Mouse (Mus musculus) R1 (cell line): ENCODE measurements around the gene Cct3.
"Not testable (repeated sequence)": the region's sequence is repeated elsewhere in the genome, so short reads cannot be mapped to it uniquely, and the experiment has no call there.

Experiments
- DNase-seq: peaks from one replicate; pipeline ENCODE4 v3.0.0-alpha.2; 2018; ENCODE audit warnings: low read depth, low spot score

The Cct3 gene

DNA sequence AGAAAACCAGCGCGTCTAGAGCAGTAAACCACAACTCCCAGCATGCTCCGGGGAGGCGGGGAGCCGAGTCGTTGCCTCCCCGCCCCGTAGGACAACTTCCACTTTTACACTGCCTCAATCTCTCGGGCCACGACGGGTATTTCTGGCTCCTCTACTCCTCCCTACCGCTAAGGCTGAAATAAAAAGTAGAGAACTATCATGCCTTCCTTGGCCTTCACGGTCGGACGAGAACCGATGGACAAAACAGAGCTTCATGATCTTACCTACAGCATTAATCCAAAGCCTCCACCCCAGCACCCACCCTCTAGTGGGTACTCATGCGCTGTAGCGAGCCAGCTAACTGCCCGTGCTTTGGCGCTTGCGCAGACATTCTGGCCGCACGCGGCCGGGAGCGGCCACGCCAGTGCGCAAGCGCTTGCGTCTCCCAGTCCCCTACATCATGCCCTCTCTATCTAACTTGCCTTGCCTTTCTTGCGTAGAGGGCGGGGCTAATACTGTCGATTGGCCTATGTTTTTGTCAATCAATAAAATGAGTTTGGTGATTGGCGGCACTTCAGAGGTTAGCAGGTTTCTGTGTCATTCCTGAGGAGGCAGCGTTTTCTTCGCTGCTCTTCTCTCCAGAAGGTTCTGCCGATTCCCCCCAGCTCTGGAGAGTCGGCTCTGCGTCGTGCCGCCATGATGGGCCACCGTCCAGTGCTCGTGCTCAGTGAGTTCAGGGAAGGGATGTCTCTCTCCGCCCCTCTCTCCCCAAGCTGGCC, at the start of gene Cct3, which contains the start of gene Tsacc:
Cct3 (plus strand) TSS at position 556 of the 758 bp plus-strand sequence.
Tsacc (minus strand) TSS at position 439 of the 758 bp plus-strand sequence.
- DNase-seq: peak; percentile 100

DNA sequence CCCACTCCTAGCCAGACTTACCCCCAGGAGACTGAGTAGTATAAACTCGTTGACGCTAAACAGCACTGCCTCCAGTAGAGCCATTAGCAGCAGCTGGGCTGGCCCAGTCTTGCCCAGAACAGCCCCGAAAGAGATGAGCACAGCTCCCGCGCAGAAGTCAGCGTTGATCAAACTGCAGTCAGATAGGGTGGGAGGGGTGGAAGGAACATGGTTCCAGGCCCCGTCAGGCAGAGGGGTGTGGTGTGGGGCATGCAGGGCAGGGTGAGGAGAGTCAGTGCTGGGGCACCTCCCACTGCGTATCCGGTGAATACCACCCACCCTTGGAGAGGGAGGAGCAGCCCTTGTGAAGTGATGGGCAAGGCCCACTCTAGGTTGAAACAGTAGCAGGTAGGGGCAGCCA, 49.2 kb upstream of the Cct3 start:
- peak; percentile 71 for DNase-seq

DNA sequence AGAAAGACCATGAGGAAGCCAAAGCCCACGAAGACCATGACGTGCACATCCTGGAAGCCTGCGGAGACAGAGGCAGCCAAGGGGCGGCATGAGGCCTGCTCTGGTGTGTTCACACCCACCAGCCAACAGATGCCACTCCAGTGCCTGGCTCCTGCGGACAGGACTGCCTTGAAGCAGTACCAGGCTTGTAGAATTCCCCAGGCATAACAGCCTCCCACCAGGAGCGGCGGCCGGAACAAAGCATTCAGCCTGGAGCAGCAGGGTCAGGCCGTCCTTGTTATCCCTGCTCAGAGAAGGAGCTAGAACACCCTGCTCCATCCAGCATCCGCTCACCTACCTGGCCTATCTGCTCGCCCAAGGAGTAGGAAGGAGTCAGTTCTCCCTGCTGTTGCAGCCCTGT, 48.5 kb upstream of the Cct3 start:
- DNase-seq: no peak

DNA sequence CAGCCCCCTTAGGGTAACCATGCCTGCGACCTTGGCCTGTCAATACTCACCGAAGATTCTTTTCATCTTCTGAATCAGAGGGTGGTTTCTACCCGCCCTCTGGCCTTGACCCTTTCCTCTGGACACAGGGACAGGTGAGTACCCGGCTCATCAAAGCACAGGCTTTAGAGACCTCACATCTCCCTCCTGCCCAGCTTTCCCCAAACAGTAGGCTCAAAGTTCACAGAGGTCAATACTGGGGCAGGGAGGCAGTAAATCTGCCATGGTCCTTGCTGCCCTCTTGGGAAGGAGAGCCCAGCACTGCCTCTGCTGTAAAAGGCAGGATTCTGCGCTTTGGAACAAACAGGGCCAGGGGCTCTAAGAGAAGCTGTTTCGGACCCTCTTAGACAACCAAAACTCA, 44.2 kb upstream of the Cct3 start:
- no peak for DNase-seq

DNA sequence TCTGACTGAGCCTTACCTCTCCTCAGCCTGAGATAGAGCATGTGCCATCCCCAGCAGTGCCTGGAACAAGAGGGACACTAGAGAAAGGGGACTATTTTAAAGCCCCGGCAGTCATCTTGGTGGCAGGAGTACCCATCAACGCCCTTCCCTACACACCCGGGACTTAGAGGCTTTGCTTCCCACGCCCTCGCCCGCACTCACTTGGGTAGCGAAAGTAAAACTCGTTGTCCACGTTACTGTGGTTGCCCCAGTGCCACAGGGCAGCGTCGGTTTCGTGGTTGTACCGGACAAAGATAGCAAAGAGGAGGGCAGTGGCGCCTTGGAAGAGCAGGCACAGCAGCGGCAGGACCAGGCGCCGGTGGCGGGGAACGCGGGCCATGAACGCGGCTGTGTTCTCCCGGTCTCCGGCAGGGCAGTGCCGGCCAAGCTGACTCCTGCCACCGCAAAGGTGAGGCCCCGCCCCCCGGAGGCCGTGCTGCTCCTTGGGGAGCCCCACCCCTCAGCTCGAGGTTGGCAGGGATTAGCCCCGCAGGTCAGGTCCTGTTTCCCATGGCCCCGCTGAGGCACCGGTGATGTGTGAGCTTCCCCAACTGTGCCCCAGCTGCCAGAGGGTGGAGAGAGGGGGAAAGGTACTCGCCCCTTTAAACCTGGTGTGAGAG, 42.5 kb upstream of the Cct3 start, which contains the start of gene Rhbg:
Rhbg (minus strand) TSS at position 442 of the 659 bp plus-strand sequence.
- peak; percentile 60 for DNase-seq

DNA sequence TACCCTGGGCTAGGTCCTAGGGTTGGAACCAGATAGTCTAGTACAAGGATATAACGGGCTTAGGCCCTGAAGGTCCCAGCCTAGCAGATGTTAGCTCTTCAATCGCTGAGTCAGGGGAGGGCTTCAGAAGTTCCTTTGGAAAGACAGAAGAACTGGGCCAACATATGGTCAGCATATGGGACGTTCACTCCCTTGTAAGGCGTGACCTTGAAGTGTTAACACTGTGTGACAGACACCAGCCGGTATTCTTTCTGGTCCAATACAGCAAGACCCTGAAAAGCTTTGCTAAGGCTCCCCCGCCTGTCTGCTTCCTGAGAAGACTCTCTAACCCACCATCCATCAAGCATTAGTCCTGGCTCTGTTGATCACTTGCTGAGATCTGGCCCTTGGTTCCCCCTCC, 41.0 kb upstream of the Cct3 start:
- DNase-seq: no peak

DNA sequence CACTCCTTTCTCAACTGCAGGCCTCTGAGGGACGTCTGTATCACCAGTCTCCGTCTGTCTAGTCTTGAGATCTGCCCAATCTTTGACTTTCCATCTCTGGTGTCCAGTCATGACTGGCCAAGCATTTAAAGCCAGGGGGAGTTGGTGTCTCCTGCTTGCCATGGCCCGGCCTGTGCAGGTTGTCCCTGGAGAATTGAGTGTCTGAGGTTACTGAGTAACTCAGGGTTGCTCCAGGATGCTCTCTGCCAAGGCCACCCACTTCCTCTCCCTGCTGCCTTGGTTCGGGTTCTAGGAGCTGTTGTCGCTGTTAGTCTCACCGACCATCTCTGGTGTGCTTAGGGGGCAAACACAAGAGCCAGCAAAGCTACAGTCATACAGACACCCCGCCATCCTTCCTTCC, 40.5 kb upstream of the Cct3 start:
- DNase-seq: no peak

DNA sequence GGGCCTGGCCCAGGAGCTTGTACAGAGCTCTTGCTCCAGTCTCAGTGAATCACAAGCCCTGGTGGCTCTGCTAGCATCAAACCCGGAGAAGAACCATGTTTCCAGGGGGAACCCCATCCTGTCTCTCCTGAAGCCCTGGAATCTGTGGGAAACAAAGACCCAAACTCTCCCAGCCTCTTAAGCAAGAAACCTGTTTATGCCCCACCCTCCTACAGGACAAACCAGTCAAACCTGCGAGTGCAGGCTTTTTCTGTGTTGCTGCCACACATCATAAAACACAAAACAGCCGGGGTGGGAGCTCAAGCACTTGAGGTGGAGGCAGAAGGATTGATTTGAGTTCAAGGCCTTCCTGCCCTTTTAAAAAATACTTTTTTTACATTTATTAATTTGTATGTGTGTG, 34.6 kb upstream of the Cct3 start:
- DNase-seq: no peak

DNA sequence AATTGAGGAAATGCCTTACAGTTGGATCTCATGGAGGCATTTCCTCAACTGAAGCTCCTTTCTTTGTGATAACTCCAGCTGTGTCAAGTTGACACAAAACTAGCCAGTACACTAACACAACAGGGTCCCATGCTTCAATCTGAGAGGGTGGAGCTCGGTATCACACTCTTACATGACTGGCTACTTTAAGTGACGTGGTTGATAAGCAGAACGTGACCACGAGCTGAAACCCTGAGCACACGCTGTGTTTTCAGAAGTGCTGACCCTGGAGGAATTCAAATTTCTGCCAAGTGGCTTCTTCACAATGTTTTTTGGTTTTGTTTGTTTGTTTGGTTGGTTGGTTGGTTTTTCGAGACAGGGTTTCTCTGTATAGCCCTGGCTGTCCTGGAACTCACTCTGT, 28.9 kb upstream of the Cct3 start:
- DNase-seq: not testable (repeated sequence)

DNA sequence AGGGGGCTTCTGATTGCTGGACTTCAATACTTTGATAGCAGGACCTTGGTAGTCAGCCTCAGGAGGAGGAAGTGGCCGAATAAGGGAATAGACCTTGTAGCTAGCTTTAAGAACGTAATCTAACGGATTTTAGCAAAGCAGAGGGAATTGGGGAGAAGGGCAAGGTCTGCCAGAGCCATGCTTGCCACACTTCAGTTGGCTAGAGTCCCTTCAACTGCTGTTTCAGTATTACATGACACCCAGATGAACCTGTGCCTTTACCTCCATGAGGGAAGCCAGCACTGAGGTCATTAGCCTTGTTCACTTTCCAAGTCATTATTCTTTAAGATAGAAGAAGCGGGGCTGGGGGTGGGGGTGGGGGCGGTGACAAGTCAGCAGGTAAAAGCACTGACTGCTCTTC, 27.9 kb upstream of the Cct3 start:
- DNase-seq: no peak

DNA sequence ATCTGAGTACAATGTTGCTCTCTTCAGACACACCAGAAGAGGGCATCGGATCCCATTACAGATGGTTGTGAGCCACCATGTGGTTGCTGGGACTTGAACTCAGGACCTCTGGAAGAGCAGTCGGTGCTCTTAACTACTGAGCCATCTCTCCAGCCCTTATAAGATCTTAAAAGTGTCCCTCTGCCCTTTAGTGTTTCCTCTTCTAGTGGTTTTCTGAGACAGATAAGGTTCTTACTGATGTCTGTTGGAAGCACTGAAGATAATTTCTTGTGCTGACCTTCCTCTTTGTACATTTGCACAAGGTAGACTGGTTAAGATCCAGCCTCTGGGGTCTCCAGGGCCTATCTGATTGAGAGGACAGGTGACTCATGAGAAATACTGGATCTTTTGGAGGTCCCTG, 25.6 kb upstream of the Cct3 start:
- DNase-seq: not testable (repeated sequence)

DNA sequence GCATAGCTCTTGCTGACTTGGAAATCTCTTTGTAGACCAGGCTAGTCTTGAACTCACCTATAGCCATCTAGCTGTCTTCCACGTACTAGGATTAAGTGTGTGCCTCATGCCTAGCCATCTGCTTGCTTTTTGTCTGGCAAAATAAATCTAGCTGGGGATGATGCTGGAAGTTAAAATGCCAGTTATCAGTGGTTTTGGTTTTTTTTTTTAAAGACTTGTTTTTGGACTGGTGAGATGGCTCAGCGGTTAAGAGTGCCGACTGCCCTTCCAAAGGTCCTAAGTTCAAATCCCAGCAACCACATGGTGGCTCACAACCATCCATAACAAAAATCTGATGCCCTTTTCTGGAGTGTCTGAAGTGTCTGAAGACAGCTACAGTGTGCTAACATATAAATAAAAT, 25.1 kb upstream of the Cct3 start:
- DNase-seq: no peak

DNA sequence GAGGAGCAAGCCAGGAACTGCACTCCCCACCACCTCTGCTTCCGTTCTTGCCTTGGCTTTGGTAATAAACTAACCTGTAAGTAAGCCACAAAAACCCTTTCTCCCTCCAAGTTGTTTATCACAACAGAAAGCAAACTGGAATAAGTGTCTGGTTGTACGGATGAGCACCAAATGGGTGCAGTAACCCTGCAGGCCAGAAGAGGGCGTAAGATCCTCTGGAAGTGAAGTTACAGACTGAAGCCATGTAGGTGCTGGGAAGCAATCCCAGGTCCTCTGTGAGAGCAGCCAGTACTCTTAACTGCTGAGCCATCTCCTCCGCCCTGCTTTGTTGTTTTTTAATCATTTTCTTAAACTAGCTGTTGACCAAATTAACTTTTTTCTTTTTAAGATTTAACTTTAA, 22.9 kb upstream of the Cct3 start:
- peak; percentile 86 for DNase-seq

DNA sequence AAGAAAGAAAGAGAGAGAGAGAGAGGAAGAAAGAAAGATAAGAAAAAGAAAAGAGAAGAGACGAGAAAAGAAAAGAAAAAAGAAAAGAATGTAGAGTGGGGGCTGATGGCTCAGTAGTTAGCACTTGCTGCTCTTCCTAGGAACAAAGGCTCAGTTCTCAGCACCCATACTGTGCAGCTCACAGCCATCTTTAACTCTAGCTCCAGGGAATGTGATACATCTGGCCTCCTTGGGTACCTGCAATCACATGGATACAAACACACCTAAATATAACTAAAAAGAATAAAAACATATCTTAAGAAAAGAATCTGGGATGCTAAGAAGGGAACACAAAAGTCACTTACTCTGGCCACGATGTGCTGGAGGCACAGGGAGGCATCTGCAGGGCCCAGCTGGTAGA, 20.8 kb upstream of the Cct3 start:
- peak; percentile 75 for DNase-seq

DNA sequence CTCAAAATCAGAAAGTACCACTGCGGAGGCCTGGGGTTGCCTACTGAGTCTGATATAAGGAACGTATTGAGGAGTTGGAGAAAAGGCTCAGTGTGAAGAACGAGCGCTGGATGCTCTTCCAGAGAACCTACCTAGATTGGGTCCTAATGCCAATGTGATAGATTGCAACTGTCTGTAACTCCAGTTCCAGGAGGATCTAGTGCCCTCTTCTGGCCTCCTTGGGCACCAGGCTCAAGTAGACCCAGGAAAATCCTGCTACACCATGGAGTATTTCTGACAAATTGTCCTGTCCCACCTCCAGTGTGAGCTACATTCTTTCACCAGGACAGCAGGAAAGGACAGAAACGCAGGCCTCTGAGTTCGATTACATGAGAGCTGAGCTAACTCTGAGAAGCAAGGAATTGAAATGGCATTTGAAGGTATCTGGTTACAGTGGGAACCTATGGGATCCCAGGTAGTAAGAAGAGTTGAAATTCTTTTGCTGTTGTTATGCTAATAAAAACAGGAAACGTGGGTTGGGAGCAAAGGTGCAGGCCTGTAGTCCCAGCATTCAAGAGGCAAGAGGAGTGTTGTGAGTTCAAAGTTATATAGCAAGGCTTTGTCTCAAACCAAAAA, 20.3 kb upstream of the Cct3 start:
- DNase-seq: peak; percentile 99

DNA sequence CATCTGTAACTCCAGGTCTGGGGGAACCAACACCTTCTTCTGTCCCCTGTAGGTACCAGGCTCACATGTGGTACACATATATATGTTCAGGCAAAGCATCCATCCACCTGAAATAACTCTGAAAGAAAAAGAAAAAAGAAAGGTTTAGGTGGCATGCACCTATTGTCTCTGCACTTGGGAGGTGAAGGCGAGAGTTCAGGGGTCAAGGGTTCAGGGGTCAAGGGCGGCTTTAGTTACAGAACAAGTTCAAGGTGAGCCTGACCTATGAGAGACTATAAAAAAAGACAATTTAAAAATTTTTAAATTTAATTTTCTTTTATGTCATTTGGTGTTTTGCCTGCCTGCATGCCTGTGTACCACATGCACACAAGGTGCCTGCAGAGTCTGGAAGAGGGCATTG, 16.9 kb upstream of the Cct3 start:
- peak; percentile 90 for DNase-seq

DNA sequence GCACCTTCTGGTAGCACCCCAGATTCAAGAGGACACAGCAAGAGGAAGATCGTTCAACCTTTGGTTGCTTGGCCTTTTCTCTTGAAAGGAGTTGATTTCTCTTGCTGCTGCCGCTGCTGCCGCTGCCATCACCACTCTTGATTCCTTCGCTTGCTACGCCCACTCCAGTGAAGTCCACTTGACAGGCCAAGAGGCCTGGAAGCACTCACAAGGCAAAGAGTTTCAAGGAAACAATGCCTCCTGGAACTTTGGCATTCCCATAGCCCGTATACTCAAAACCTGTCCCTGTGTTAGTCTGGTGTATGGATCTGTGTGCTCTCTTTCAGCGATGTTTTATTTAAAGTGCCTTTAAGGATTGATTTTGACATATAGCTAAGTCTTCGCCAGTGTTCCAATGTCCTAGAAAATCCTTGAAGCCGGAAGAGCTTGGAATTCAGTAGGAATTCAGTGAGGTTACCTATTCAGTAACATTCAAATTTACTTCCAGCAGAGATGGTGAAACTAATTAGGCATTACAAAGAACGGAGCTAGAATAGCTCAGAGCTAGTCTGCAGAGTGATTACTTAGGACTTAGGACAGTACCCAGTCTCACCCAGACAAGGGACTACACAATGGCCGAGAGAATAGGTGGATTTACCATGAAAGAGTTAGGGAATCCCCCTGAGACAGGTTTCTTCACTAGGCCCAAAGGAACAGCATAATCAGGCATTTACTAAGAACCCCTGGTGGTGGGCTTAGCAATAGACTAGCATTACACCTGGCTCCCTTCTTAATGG, 15.6 kb upstream of the Cct3 start:
- peak; percentile 99 for DNase-seq

DNA sequence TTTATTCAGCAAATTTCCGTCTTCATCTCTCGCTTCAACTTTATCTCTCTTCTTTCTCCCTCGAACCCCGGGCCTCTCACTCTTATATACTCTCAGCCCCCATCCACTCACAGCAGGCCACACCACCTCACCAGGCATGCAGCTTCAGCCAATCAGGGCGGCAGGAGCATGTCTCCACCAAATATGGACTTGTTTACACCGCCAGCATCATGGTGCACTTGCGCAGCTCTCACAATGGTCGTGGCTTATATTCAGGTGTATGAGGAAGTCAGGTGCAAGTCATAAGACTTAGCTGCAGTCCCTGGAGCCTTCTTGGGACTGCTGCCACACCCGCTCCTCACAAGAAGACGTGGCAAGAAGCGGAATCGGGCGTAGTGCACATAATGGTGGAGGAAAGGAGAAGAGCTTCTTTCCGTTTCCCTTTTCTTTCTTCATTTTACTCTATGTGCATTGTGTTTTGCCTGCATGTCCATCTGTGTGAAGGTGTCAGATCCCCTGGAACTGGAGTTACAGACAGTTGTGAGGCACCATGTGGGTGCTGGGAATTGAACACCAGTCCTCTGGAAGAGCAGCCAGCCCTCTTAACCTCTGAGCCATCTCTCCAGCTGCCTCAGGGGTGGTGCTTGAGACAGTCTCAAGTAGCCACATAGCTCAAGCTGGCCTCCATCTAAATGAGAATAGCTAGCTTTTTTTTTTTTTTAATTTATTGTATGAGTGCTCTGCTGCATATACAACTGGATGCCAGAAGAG, 11.9 kb upstream of the Cct3 start:
- DNase-seq: peak; percentile 76

DNA sequence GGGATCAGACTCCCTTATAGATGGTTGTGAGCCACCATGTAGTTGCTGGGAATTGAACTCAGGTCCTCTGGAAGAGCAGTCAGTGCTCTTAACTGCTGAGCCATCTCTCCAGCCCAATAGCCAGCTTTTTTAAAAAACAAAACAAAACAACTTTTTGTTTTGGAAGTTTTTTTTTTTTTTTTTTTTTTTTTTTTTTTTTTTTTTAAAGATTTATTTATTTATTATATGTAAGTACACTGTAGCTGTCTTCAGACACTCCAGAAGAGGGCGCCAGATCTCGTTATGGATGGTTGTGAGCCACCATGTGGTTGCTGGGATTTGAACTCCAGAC, 11.4 kb upstream of the Cct3 start:
- DNase-seq: not testable (repeated sequence)

DNA sequence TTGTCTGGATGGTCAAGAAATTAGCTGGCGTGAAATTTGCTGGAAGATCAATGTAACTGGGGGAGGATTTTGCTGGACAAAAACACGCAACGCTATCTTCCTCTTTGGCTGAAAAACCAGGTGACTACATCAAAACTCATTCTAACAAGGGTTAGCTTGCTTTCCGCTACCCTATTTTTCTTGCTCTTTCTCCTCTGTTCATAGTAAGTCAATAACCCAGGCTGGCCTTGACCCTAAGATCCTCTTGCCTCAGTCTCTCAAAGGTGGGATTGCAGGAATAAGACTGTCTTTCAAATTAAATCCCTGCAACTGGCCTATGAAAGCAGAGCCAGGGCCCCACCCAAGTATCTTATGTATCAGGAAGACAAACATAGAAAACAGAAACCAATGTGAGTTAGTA, 9.8 kb upstream of the Cct3 start, which contains the start of gene Gm38392:
Gm38392 (minus strand) TSS at position 101 of the 400 bp plus-strand sequence.
- DNase-seq: no peak

DNA sequence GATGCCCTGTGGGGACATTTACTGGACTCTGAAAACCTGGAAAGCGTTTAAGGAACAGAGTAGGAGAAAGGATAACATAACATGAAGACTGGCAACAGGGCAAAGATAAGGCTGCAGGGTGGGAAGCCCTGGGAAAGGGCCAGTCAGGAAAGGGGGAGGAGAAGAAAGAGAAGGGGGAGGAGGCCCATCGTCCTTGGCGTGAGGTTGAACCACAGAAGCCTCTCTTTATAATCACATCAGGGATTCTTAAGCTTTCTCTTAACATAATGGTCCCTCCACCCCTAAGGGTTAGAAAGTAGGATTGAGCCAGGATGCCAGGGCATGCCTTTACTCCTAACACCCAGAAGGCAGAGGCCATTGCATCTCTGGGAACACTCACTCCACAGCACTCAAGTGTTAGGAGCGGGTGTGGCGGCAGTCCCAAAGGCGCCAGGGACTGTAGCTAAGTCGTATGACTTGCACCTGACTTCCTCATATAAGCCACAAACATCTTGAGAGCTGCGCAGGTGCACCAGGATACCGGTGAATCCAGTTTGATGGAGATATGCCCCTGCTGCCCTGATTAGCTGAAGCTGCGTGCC, 8.7 kb upstream of the Cct3 start:
- peak; percentile 66 for DNase-seq
